Mouse (Mus musculus) liver, embryonic 14.5 days (tissue): Measurements from ENCODE around the gene Cebpe. TPM values are rescaled to one million over a fixed set of nuclear protein-coding genes. Genes with fewer than 3 reads are reported as not detected.

Experiments used
- ATAC-seq: fragments of 200-750 bp; cut with Nextera tagmentation; 2 replicates; pipeline ENCODE4 v1.8.0; 2017; ENCODE audit warnings: moderate number of reproducible peaks, mild to moderate bottlenecking, moderate library complexity; ENCODE audit not compliant: insufficient read depth
- DNase-seq, 3 experiments: peaks; one replicate each; pipeline ENCODE4 v3.0.0-alpha.2; 2012 to 2013; ENCODE audit warnings: low read depth in 3 of 3, low spot score in 3 of 3
- H3K27ac ChIP-seq: fragments of 300-500 bp; sonication (generic); 2 replicates; pipeline ENCODE4 v1.5.1; 2014; ENCODE audit warnings: moderate library complexity, mild to moderate bottlenecking, control low read depth, inconsistent platforms
- H3K27me3 ChIP-seq: fragments of 300-500 bp; sonication (generic); 2 replicates; pipeline ENCODE4 v1.6.1; 2014; ENCODE audit warnings: mild to moderate bottlenecking, low read length, moderate library complexity; ENCODE audit not compliant: control insufficient read depth, insufficient read depth
- H3K36me3 ChIP-seq: fragments of 300-500 bp; sonication (generic); replicated peaks from 2 replicates; pipeline ENCODE4 v1.6.1; 2014; ENCODE audit warnings: low read depth; ENCODE audit not compliant: control insufficient read depth, insufficient read depth
- H3K4me1 ChIP-seq, 2 experiments: fragments of 200-500 bp in 1 of 2; fragments of 300-500 bp in 1 of 2; sonication (generic) in 1 of 2; replicated peaks; 2 replicates each; pipeline ENCODE4 v1.6.1; 2012 to 2014; ENCODE audit warnings: antibody characterized with exemption in 1 of 2, inconsistent platforms in 1 of 2, low read length in 1 of 2; ENCODE audit not compliant: control insufficient read depth in 2 of 2, insufficient read depth in 2 of 2
- H3K4me2 ChIP-seq: fragments of 300-500 bp; sonication (generic); 2 replicates; pipeline ENCODE4 v1.6.1; 2014; ENCODE audit warnings: low read depth, mild to moderate bottlenecking, control low read depth, moderate library complexity
- H3K4me3 ChIP-seq, 2 experiments: fragments of 200-500 bp in 1 of 2; fragments of 300-500 bp in 1 of 2; sonication (generic) in 1 of 2; 2 replicates each; pipeline ENCODE4 v1.5.1; 2012 to 2014; ENCODE audit warnings: low read depth in 2 of 2, low read length in 2 of 2, mild to moderate bottlenecking in 2 of 2, control low read depth in 1 of 2, inconsistent platforms in 1 of 2, moderate library complexity in 1 of 2; ENCODE audit not compliant: insufficient read depth in 1 of 2
- H3K9ac ChIP-seq: fragments of 300-500 bp; sonication (generic); replicated peaks from 2 replicates; pipeline ENCODE4 v1.6.1; 2014; ENCODE audit warnings: mild to moderate bottlenecking, control low read depth, moderate library complexity
- H3K9me3 ChIP-seq: fragments of 300-500 bp; sonication (generic); 2 replicates; pipeline ENCODE4 v1.6.1; 2016; ENCODE audit warnings: low read length, mixed read lengths; ENCODE audit not compliant: control insufficient read depth
- CTCF ChIP-seq: IDR thresholded peaks from 2 replicates; pipeline ENCODE4 v1.5.1; 2016; ENCODE audit warnings: antibody characterized with exemption, low read depth, control low read depth
- EP300 ChIP-seq: IDR thresholded peaks from 2 replicates; pipeline ENCODE4 v1.6.1; 2016; ENCODE audit warnings: antibody characterized with exemption, low read depth
- WGBS: fragments of 180-500 bp; shearing (Covaris S2); extraction: QIAGEN DNeasy Blood & Tissue Kit; methylation state at CpG from one replicate; pipeline ENCODE4 v1.1.7; 2014; ENCODE audit not compliant: insufficient replicate concordance; 5-methylcytosine and 5-hydroxymethylcytosine counted together
- polyA plus RNA-seq, 2 experiments: library from polyadenylated mRNA; depleted of rRNA in 1 of 2; stranded (reverse) in 1 of 2; unstranded in 1 of 2; fragments of >200 nt; fragmentation: Nextera tagmentation in 1 of 2; extraction: Ambion mirVana in 1 of 2; gene quantifications; 2 replicates each; pipeline versions ENCODE4 v1.2.1 to v1.2.3; 2012 to 2014

The Cebpe gene
- polyA plus RNA-seq, 2 experiments: 5.1 to 6.3 TPM

DNA sequence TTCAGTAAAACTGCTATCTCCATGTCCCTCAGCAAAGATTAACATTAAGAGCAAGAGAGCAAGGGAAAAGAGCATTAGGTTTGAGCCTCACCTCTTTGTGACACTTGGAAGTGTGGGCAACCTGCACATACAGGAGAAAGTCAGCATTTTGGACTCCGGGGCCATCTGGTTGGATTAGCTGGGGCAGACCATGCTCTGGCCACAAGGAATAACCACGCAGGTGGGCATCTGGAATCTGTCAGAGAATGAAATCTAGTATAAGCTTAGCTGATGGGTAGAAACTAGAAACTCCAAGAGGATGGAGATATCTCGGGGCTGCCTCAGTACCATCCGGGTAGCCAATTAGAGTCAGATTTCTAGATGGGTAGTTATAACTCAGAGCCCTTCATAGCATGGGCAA lies 15.2 kb downstream of the Cebpe start:
- no peak for DNase-seq
- H3K36me3 ChIP-seq: no peaks in the 10 kb centered on the region
- ATAC-seq: no peak
- TF ChIP-seq EP300: no peak
- TF ChIP-seq CTCF: no peak
- H3K9me3 ChIP-seq: no peaks in the 10 kb centered on the region
- no peak overlapping the region for H3K9ac ChIP-seq
- no peaks in the 10 kb centered on the region for H3K27me3 ChIP-seq
- H3K4me3 ChIP-seq: no peak overlapping the region
- WGBS: 74% methylated on average over 4 of the region's 4 CpGs
- 0 out of 4 replicates have a peak, but pooled peaks cover 0 to 3% of the 10 kb centered on the region in 2 experiments for H3K4me1 ChIP-seq
- no peak overlapping the region for H3K4me2 ChIP-seq
- H3K27ac ChIP-seq: no peak overlapping the region

GRCm38 (mm10) chr14:54695042-54695441 lies 16.9 kb downstream of the Cebpe start:
- H3K27me3 ChIP-seq: no peaks in the 10 kb centered on the region
- TF ChIP-seq EP300: no peak
- no peak for TF ChIP-seq CTCF
- peaks cover 10% of the 10 kb centered on the region for H3K36me3 ChIP-seq
- no peaks in the 10 kb centered on the region for H3K9me3 ChIP-seq
- H3K4me3 ChIP-seq: no peak overlapping the region
- 0 out of 4 replicates have a peak, but pooled peaks cover 0 to 3% of the 10 kb centered on the region in 2 experiments for H3K4me1 ChIP-seq
- no peak overlapping the region for H3K4me2 ChIP-seq
- ATAC-seq (no peak), DNase-seq (no peak)
- no peak overlapping the region for H3K27ac ChIP-seq
- no peak overlapping the region for H3K9ac ChIP-seq
- 72% methylated on average over 6 of the region's 6 CpGs for whole genome bisulfite sequencing

- ATAC-seq: no peak
- Histone ChIP-seq H3K9me3 (no peaks in the 10 kb centered on the region), H3K4me2 (peak overlapping the region; percentile 96), H3K36me3 (peaks cover 35% of the 10 kb centered on the region), H3K4me1 (peaks cover 10 to 13% of the 10 kb centered on the region in 2 experiments), H3K4me3 (peak overlapping the region; percentile 67 to 85), H3K27ac (peak overlapping the region; percentile 89), H3K27me3 (no peaks in the 10 kb centered on the region), H3K9ac (peak overlapping the region; percentile 90)
- 3% methylated on average over 8 of the region's 8 CpGs for WGBS
- DNase-seq: no peak
- TF ChIP-seq CTCF: no peak
- no peak for TF ChIP-seq EP300
Measured at GRCm38 (mm10) chr14:54687251-54687650, 24.7 kb downstream of the Cebpe start.

DNA sequence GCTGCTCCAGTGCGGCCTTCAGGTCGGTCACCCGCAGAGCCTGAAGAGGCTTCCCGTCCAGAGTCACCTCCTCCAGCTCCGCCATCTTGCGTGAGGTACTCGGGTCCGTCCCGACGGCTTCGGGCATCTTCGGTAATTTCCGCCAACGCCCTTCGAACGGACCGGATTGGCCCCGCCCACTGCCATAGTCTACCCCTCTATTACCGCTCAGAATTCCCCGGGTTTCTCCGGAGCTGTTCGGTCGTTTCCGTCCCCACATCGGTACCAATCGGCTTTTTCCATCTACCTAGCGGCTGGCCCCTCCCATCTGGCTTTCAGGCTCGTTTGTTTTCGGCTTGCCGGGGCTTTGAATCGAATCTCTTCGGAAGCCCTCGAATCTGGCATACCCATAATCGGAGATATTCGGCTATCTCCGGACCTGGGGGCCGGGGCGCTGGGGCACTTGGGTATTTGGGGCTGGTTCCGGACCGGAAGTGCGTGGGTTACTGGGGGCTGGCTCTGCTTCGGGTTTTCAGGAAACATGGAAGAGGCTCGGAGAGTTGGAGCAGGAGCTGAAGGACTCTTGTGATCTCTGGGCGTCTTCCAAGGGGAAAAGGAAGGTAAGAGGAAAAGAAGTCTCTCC lies 25.3 kb downstream of the Cebpe start, which contains the start of gene Acin1:
Gene Acin1, minus strand, starts transcription at position 410 of the 622 bp plus-strand sequence.
- WGBS: under 1% methylated on average over 44 of the region's 44 CpGs
- H3K36me3 ChIP-seq: peaks cover 38% of the 10 kb centered on the region
- peak; percentile 94 to 98 (median 96) for DNase-seq

DNA sequence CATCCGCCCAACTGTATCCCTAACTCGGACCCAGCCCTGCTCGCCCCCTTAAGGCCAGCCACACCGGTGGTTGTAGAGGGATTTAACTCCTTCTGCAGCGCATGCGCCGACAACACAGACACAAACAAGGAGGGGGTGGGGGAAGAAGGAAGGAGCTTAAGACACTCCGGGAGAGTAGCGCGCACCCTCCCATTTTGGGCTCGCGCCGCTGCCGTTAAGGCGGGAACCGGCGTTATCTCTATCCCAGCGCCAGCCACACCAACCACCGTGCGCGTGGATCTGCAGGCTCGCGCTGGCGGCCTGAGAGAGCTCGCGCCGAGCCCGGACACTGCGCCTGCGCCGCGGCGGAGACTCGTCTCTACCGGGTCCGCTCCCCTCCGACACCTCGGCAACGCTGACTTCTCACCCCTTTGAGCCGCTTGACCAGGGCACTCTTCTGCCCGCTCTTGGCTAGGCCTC lies 25.9 kb downstream of the Cebpe start, which contains the start of gene 1700123O20Rik:
Gene 1700123O20Rik, plus strand, starts transcription at position 154 of the 459 bp plus-strand sequence.
- ATAC-seq (peak; percentile 82), DNase-seq (peak; percentile 87 to 92 (median 89))
- peak within 1 kb of the TSS; percentile 89 for H3K27ac ChIP-seq
- no peaks in the 10 kb centered on the region for H3K9me3 ChIP-seq
- peak within 1 kb of the TSS; percentile 90 for H3K9ac ChIP-seq
- under 1% methylated on average over 41 of the region's 41 CpGs for WGBS
- H3K36me3 ChIP-seq: peaks cover 39% of the 10 kb centered on the region
- H3K27me3 ChIP-seq: no peaks in the 10 kb centered on the region
- peaks cover 10 to 16% of the 10 kb centered on the region in 2 experiments for H3K4me1 ChIP-seq
- H3K4me2 ChIP-seq: peak within 1 kb of the TSS; percentile 96
- peak within 1 kb of the TSS; percentile 67 to 85 for H3K4me3 ChIP-seq
- TF ChIP-seq EP300: peak; percentile 39; the same call in 1 of the 2 replicates
- TF ChIP-seq CTCF: peak; percentile 70

More for the DNA sequence above, 25.3 kb downstream of the Cebpe start, which contains the start of gene Acin1:
- Histone ChIP-seq H3K4me2 (peak within 1 kb of the TSS; percentile 96), H3K27me3 (no peaks in the 10 kb centered on the region), H3K4me1 (peaks cover 10 to 16% of the 10 kb centered on the region in 2 experiments), H3K9ac (peak within 1 kb of the TSS; percentile 90), H3K4me3 (peak within 1 kb of the TSS; percentile 67 to 85), H3K27ac (peak within 1 kb of the TSS; percentile 89), H3K9me3 (no peaks in the 10 kb centered on the region)
- ATAC-seq: peak; percentile 93
- no peak for TF ChIP-seq EP300
- TF ChIP-seq CTCF: no peak
